Mouse (Mus musculus) embryonic facial prominence, embryonic 12.5 days (tissue): ENCODE results near the gene Adamts18. TPM values are rescaled to one million over a fixed set of nuclear protein-coding genes. Genes with fewer than 3 reads are reported as not detected.

Experiments used
- ATAC-seq: fragments of 200-750 bp; cut with Nextera tagmentation; 2 replicates; pipeline ENCODE4 v1.8.0; 2017; ENCODE audit not compliant: insufficient number of reproducible peaks, insufficient read depth, low FRiP score, low TSS enrichment
- H3K27ac ChIP-seq: fragments of 300-500 bp; sonication (generic); 2 replicates; pipeline ENCODE4 v1.5.1; 2016; ENCODE audit warnings: mild to moderate bottlenecking
- H3K27me3 ChIP-seq: fragments of 300-500 bp; sonication (generic); 2 replicates; pipeline ENCODE4 v1.6.1; 2016; ENCODE audit warnings: mild to moderate bottlenecking, moderate library complexity
- H3K36me3 ChIP-seq: fragments of 300-500 bp; sonication (generic); 2 replicates; pipeline ENCODE4 v1.6.1; 2016; ENCODE audit warnings: mild to moderate bottlenecking
- H3K4me1 ChIP-seq: fragments of 300-500 bp; sonication (generic); 2 replicates; pipeline ENCODE4 v1.6.1; 2016
- H3K4me2 ChIP-seq: fragments of 300-500 bp; sonication (generic); replicated peaks from 2 replicates; pipeline ENCODE4 v1.6.1; 2016; ENCODE audit warnings: mild to moderate bottlenecking, moderate library complexity
- H3K4me3 ChIP-seq: fragments of 300-500 bp; sonication (generic); 2 replicates; pipeline ENCODE4 v1.5.1; 2016; ENCODE audit warnings: mild to moderate bottlenecking
- H3K9ac ChIP-seq: fragments of 300-500 bp; sonication (generic); 2 replicates; pipeline ENCODE4 v1.6.1; 2016; ENCODE audit warnings: mild to moderate bottlenecking, moderate library complexity
- H3K9me3 ChIP-seq: fragments of 300-500 bp; sonication (generic); 2 replicates; pipeline ENCODE4 v1.6.1; 2016; ENCODE audit warnings: mild to moderate bottlenecking, moderate library complexity
- WGBS: fragments of 180-500 bp; shearing (Covaris S2); methylation state at CpG from one replicate; pipeline ENCODE4 v1.1.7; 2016; 5-methylcytosine and 5-hydroxymethylcytosine counted together
- polyA plus RNA-seq: library from polyadenylated mRNA; unstranded; fragments of >200 nt; fragmentation: Nextera tagmentation; extraction: Ambion mirVana; gene quantifications from 2 replicates; pipeline ENCODE4 v1.2.1, GENCODE M21; 2016

Gene Adamts18
- polyA plus RNA-seq, 1 experiment from 2014 or later, result 7.2 TPM

- Histone ChIP-seq H3K27ac (no peak overlapping the region), H3K4me2 (no peak overlapping the region), H3K4me1 (0 out of 2 replicates have a peak, but pooled peaks cover 8% of the 10 kb centered on the region), H3K4me3 (no peak overlapping the region), H3K36me3 (no peaks in the 10 kb centered on the region), H3K9me3 (no peaks in the 10 kb centered on the region), H3K27me3 (no peaks in the 10 kb centered on the region), H3K9ac (no peak overlapping the region)
- 78% methylated on average over 2 of the region's 2 CpGs for WGBS
- no peak for ATAC-seq
Observed at GRCm38 (mm10) chr8:113675281-113675680, 173.3 kb downstream of the Adamts18 start.

- Histone ChIP-seq H3K4me3 (no peak overlapping the region), H3K9me3 (no peaks in the 10 kb centered on the region), H3K27me3 (no peaks in the 10 kb centered on the region), H3K9ac (no peak overlapping the region), H3K27ac (no peak overlapping the region), H3K4me2 (no peak overlapping the region), H3K4me1 (0 out of 2 replicates have a peak, but pooled peaks cover 8% of the 10 kb centered on the region), H3K36me3 (no peaks in the 10 kb centered on the region)
- 79% methylated on average over 3 of the region's 3 CpGs for WGBS
- no peak for ATAC-seq
Observed at GRCm38 (mm10) chr8:113674611-113675010, 173.9 kb downstream of the Adamts18 start.

GRCm38 (mm10) chr8:113673300-113673699, 175.2 kb downstream of the Adamts18 start:
- Histone ChIP-seq H3K27ac (no peak overlapping the region), H3K4me1 (0 out of 2 replicates have a peak, but pooled peaks cover 8% of the 10 kb centered on the region), H3K36me3 (no peaks in the 10 kb centered on the region), H3K4me2 (no peak overlapping the region), H3K9ac (no peak overlapping the region), H3K27me3 (no peaks in the 10 kb centered on the region), H3K4me3 (no peak overlapping the region), H3K9me3 (no peaks in the 10 kb centered on the region)
- no peak for ATAC-seq
- WGBS, result 36% methylated on average over 3 of the region's 3 CpGs

GRCm38 (mm10) chr8:113672599-113673255, 175.8 kb downstream of the Adamts18 start:
- no peaks in the 10 kb centered on the region for H3K9me3 ChIP-seq
- ATAC-seq, result no peak; the same call in 1 of the 2 replicates
- WGBS, result 62% methylated on average over 11 of the region's 11 CpGs
- no peak overlapping the region for H3K27ac ChIP-seq
- no peak overlapping the region for H3K9ac ChIP-seq
- no peak overlapping the region for H3K4me3 ChIP-seq
- no peaks in the 10 kb centered on the region for H3K27me3 ChIP-seq
- H3K4me1 ChIP-seq, result 0 out of 2 replicates have a peak, but pooled peaks cover 8% of the 10 kb centered on the region
- no peak overlapping the region for H3K4me2 ChIP-seq
- no peaks in the 10 kb centered on the region for H3K36me3 ChIP-seq

GRCm38 (mm10) chr8:113669924-113670323, 178.6 kb downstream of the Adamts18 start:
- Histone ChIP-seq H3K4me1 (peaks cover 15% of the 10 kb centered on the region), H3K4me3 (no peak overlapping the region), H3K36me3 (no peaks in the 10 kb centered on the region), H3K4me2 (no peak overlapping the region), H3K27ac (no peak overlapping the region), H3K27me3 (no peaks in the 10 kb centered on the region), H3K9me3 (no peaks in the 10 kb centered on the region), H3K9ac (no peak overlapping the region)
- no peak for ATAC-seq
- whole genome bisulfite sequencing, result 87% methylated on average over 10 of the region's 10 CpGs

GRCm38 (mm10) chr8:113666714-113667432, 181.7 kb downstream of the Adamts18 start:
- H3K9ac ChIP-seq, result no peak overlapping the region
- H3K4me1 ChIP-seq, result peaks cover 11% of the 10 kb centered on the region
- H3K4me3 ChIP-seq, result no peak overlapping the region
- H3K27ac ChIP-seq, result no peak overlapping the region
- H3K36me3 ChIP-seq, result no peaks in the 10 kb centered on the region
- WGBS, result 50% methylated on average over 16 of the region's 16 CpGs
- no peak overlapping the region for H3K4me2 ChIP-seq
- H3K27me3 ChIP-seq, result no peaks in the 10 kb centered on the region
- no peaks in the 10 kb centered on the region for H3K9me3 ChIP-seq
- ATAC-seq, result no peak

- Histone ChIP-seq H3K4me1 (peaks cover 11% of the 10 kb centered on the region), H3K9ac (no peak overlapping the region), H3K9me3 (no peaks in the 10 kb centered on the region), H3K4me3 (no peak overlapping the region), H3K27ac (no peak overlapping the region), H3K27me3 (no peaks in the 10 kb centered on the region), H3K36me3 (no peaks in the 10 kb centered on the region), H3K4me2 (no peak overlapping the region)
- no peak for ATAC-seq
- WGBS, result 40% methylated on average over 8 of the region's 8 CpGs
Observed at GRCm38 (mm10) chr8:113665951-113666350, 182.6 kb downstream of the Adamts18 start.

GRCm38 (mm10) chr8:113665036-113665435, 183.5 kb downstream of the Adamts18 start:
- 73% methylated on average over 4 of the region's 4 CpGs for WGBS
- H3K4me3 ChIP-seq, result no peak overlapping the region
- H3K27ac ChIP-seq, result no peak overlapping the region
- no peak overlapping the region for H3K9ac ChIP-seq
- no peaks in the 10 kb centered on the region for H3K36me3 ChIP-seq
- no peaks in the 10 kb centered on the region for H3K27me3 ChIP-seq
- peaks cover 11% of the 10 kb centered on the region for H3K4me1 ChIP-seq
- no peak overlapping the region for H3K4me2 ChIP-seq
- no peak for ATAC-seq
- no peaks in the 10 kb centered on the region for H3K9me3 ChIP-seq

- H3K27ac ChIP-seq, result no peak overlapping the region
- peaks cover 11% of the 10 kb centered on the region for H3K4me1 ChIP-seq
- no peak overlapping the region for H3K4me3 ChIP-seq
- H3K36me3 ChIP-seq, result no peaks in the 10 kb centered on the region
- 0 out of 2 replicates have a peak, but pooled peaks have one; percentile 47 for ATAC-seq
- H3K9me3 ChIP-seq, result no peaks in the 10 kb centered on the region
- 11% methylated on average over 2 of the region's 2 CpGs for WGBS
- H3K4me2 ChIP-seq, result no peak overlapping the region
- H3K9ac ChIP-seq, result no peak overlapping the region
- no peaks in the 10 kb centered on the region for H3K27me3 ChIP-seq
Observed at GRCm38 (mm10) chr8:113664544-113664943, 184.0 kb downstream of the Adamts18 start.

GRCm38 (mm10) chr8:113660128-113660527, 188.4 kb downstream of the Adamts18 start:
- Histone ChIP-seq H3K36me3 (no peaks in the 10 kb centered on the region), H3K9ac (no peak overlapping the region), H3K4me2 (no peak overlapping the region), H3K4me1 (peaks cover 3% of the 10 kb centered on the region; the same call in 1 of the 2 replicates), H3K27ac (no peak overlapping the region), H3K27me3 (no peaks in the 10 kb centered on the region), H3K4me3 (no peak overlapping the region), H3K9me3 (no peaks in the 10 kb centered on the region)
- 94% methylated on average over 1 of the region's 1 CpGs for WGBS
- no peak for ATAC-seq

GRCm38 (mm10) chr8:113656681-113657298, 191.7 kb downstream of the Adamts18 start:
- Histone ChIP-seq H3K4me2 (no peak overlapping the region), H3K36me3 (no peaks in the 10 kb centered on the region), H3K9ac (no peak overlapping the region), H3K4me1 (no peaks in the 10 kb centered on the region), H3K9me3 (no peaks in the 10 kb centered on the region), H3K4me3 (no peak overlapping the region), H3K27me3 (no peaks in the 10 kb centered on the region; the same call in 1 of the 2 replicates), H3K27ac (no peak overlapping the region)
- WGBS, result 82% methylated on average over 11 of the region's 11 CpGs
- no peak for ATAC-seq

GRCm38 (mm10) chr8:113656154-113656553, 192.4 kb downstream of the Adamts18 start:
- Histone ChIP-seq H3K4me2 (no peak overlapping the region), H3K36me3 (no peaks in the 10 kb centered on the region), H3K27me3 (no peaks in the 10 kb centered on the region; the same call in 1 of the 2 replicates), H3K9ac (no peak overlapping the region), H3K4me1 (no peaks in the 10 kb centered on the region), H3K9me3 (no peaks in the 10 kb centered on the region), H3K4me3 (no peak overlapping the region), H3K27ac (no peak overlapping the region)
- WGBS, result 92% methylated on average over 5 of the region's 5 CpGs
- no peak for ATAC-seq
